Mouse (Mus musculus) B cell, adult 2 months (primary cell): ENCODE measurements around the gene Tipin.
A peak's percentile ranks its signal among the peaks of the same experiment; 100 is the strongest.

ENCODE experiments used
- DNase-seq, 2 experiments: peaks; one replicate each; pipeline ENCODE4 v3.0.0; 2022

Tipin gene

GRCm38 (mm10) chr9:64347377-64347776, 66.0 kb downstream of the Tipin start:
- no peak for DNase-seq

- no peak for DNase-seq
Observed at GRCm38 (mm10) chr9:64349490-64349889, 68.1 kb downstream of the Tipin start.

GRCm38 (mm10) chr9:64351191-64351590, 69.8 kb downstream of the Tipin start:
- DNase-seq, result peak; percentile 50 to 52
